Mouse (Mus musculus): Measurements from ENCODE around the gene Mypn.

DNA sequence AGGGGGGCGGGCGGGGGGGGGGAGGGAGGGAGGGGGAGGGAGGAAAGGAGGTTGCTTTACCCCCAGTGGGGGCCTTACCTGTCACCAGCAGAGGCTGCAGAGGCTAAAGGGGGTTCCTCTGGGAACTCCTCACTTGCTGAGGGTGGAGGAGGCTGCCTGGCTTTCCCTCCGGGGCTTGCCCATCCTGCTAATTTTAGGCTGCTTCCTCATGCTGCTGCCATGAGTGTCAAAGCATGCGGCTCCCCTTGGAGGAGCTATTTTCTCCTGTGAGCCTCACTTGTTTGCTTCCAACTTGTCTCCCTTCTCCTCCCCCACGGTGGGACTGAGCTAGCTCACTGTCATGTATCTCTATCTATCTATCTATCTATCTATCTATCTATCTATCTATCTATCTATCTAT, 27.1 kb upstream of the Mypn start:
- no peak for TF ChIP-seq EP300 (optimal IDR thresholded peaks at IDR 0.05)
- no peak for TF ChIP-seq CTCF (IDR thresholded peaks at IDR 0.05; ENCODE audit: low read depth)
